ENCODE assay signal across 9 mouse cellular contexts in the genomic region with DNA sequence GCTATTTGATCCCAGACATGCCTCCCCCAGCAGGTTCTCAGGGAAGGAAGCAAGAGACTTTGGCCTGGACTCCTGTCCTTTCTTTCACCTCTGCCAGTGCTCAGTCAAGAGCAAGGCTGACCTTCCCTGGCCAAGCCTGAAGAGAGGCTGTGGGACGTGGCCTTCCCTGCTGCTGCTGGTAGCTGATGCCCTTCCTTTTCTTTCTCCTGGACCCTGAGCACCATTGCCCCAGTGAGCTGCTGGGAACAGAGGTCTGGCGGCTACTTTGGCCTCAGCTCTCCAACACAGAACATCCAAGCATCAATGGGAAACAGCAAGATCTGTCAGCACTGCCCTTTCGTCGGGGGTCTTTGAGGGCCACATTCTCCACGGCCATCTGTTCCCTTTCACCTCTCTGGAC.
DNase-seq lines count a peak whose midpoint lies in the region; ATAC-seq and TF ChIP-seq lines count a peak whose summit lies in the region.
"Had no signal": no experiment of that assay in that cellular context is flagged by ENCODE, and none has a peak within 500 bp of the region (broad histone marks: within the 10 kb centered on the region; RNA-seq: fewer than 3 reads in every experiment).

No protein-coding gene starts in this region.

- no peak for ATAC-seq in intestine, embryonic 14.5 days (replicated peaks; ENCODE audit: low FRiP score, low TSS enrichment, low read depth)
- no peak for ATAC-seq in intestine, postnatal 0 days
- no peak for ATAC-seq in forebrain, embryonic 12.5 days (ENCODE audit: low FRiP score)
- ATAC-seq in kidney, embryonic 16.5 days (ENCODE audit: low FRiP score, low TSS enrichment) = peak; percentile 29; the same call in 1 of the 2 replicates
- no peak for ATAC-seq in neural tube, embryonic 15.5 days (ENCODE audit: low FRiP score)

- DNase-seq in intestine, embryonic 14.5 days (ENCODE audit: low spot score) = no peak
- no peak for DNase-seq in gastrocnemius, postnatal 10 days
- no peak for DNase-seq in yolk sac, embryonic 10.5 days (ENCODE audit: low spot score)
- no peak for DNase-seq in right cerebral cortex, postnatal 14 days
- DNase-seq: liver, embryonic 13.5 days had no signal

- no peak overlapping the region for H3K9ac ChIP-seq in intestine, embryonic 14.5 days (ENCODE audit: low read length)
- H3K9ac ChIP-seq in intestine, postnatal 0 days (ENCODE audit: low read depth, low read length) = no peak overlapping the region
- no peak overlapping the region for H3K9ac ChIP-seq in forebrain, embryonic 12.5 days
- H3K9ac ChIP-seq in kidney, embryonic 16.5 days (replicated peaks; ENCODE audit: low read length) = peak overlapping the region; percentile 50
- no peak overlapping the region for H3K9ac ChIP-seq in neural tube, embryonic 15.5 days (replicated peaks)
- H3K9ac ChIP-seq: liver, embryonic 13.5 days had no signal

- no peaks in the 10 kb centered on the region for H3K9me3 ChIP-seq in intestine, embryonic 14.5 days (ENCODE audit: control insufficient read depth, low read length)
- no peaks in the 10 kb centered on the region for H3K9me3 ChIP-seq in intestine, postnatal 0 days (ENCODE audit: control insufficient read depth)
- H3K9me3 ChIP-seq in forebrain, embryonic 12.5 days = no peaks in the 10 kb centered on the region
- no peaks in the 10 kb centered on the region for H3K9me3 ChIP-seq in kidney, embryonic 16.5 days (ENCODE audit: low read length)
- H3K9me3 ChIP-seq in neural tube, embryonic 15.5 days (replicated peaks) = no peaks in the 10 kb centered on the region
- H3K9me3 ChIP-seq: liver, embryonic 13.5 days had no signal

- H3K36me3 ChIP-seq in intestine, embryonic 14.5 days (ENCODE audit: control insufficient read depth, insufficient read depth, low read length) = no peaks in the 10 kb centered on the region
- no peaks in the 10 kb centered on the region for H3K36me3 ChIP-seq in intestine, postnatal 0 days (ENCODE audit: control insufficient read depth, insufficient read depth)
- H3K36me3 ChIP-seq in forebrain, embryonic 12.5 days (replicated peaks) = no peaks in the 10 kb centered on the region
- no peaks in the 10 kb centered on the region for H3K36me3 ChIP-seq in kidney, embryonic 16.5 days (ENCODE audit: insufficient read depth, low read length)
- no peaks in the 10 kb centered on the region for H3K36me3 ChIP-seq in neural tube, embryonic 15.5 days
- H3K36me3 ChIP-seq: liver, embryonic 13.5 days had no signal

- 46% methylated on average over 5 of the region's 5 CpGs for WGBS in intestine, embryonic 14.5 days
- 72% methylated on average over 5 of the region's 5 CpGs for WGBS in intestine, postnatal 0 days
- WGBS in forebrain, embryonic 12.5 days = 8% methylated on average over 5 of the region's 5 CpGs
- 23% methylated on average over 5 of the region's 5 CpGs for WGBS in kidney, embryonic 16.5 days
- WGBS in neural tube, embryonic 15.5 days = 16% methylated on average over 5 of the region's 5 CpGs

- no peak for TF ChIP-seq CTCF in intestine, postnatal 0 days (IDR thresholded peaks at IDR 0.05; ENCODE audit: low read depth)

- H3K4me2 ChIP-seq in intestine, embryonic 14.5 days (ENCODE audit: low read length) = no peak overlapping the region
- no peak overlapping the region for H3K4me2 ChIP-seq in intestine, postnatal 0 days (replicated peaks; ENCODE audit: low read depth)
- no peak overlapping the region for H3K4me2 ChIP-seq in forebrain, embryonic 12.5 days
- H3K4me2 ChIP-seq in kidney, embryonic 16.5 days (replicated peaks; ENCODE audit: low read depth, low read length) = no peak overlapping the region
- H3K4me2 ChIP-seq in neural tube, embryonic 15.5 days = no peak overlapping the region
- H3K4me2 ChIP-seq: liver, embryonic 13.5 days had no signal

- H3K27ac ChIP-seq in intestine, embryonic 14.5 days (ENCODE audit: low read depth) = peak overlapping the region; percentile 78
- no peak overlapping the region for H3K27ac ChIP-seq in intestine, postnatal 0 days (ENCODE audit: low read depth, low read length)
- peak overlapping the region; percentile 84 for H3K27ac ChIP-seq in forebrain, embryonic 12.5 days
- H3K27ac ChIP-seq in kidney, embryonic 16.5 days (ENCODE audit: low read length) = peak overlapping the region; percentile 82
- H3K27ac ChIP-seq in neural tube, embryonic 15.5 days (replicated peaks) = peak overlapping the region; percentile 71
- H3K27ac ChIP-seq: liver, embryonic 13.5 days had no signal

- H3K4me3 ChIP-seq in intestine, embryonic 14.5 days (ENCODE audit: low read depth, low read length) = no peak overlapping the region
- no peak overlapping the region for H3K4me3 ChIP-seq in intestine, postnatal 0 days (ENCODE audit: low read depth, low read length)
- no peak overlapping the region for H3K4me3 ChIP-seq in forebrain, embryonic 12.5 days (replicated peaks)
- H3K4me3 ChIP-seq in kidney, embryonic 16.5 days (ENCODE audit: low read length) = no peak overlapping the region
- no peak overlapping the region for H3K4me3 ChIP-seq in neural tube, embryonic 15.5 days (replicated peaks)
- H3K4me3 ChIP-seq: liver, embryonic 13.5 days had no signal

- H3K4me1 ChIP-seq in intestine, embryonic 14.5 days (replicated peaks; ENCODE audit: control insufficient read depth, insufficient read depth, low read length) = peaks cover 50% of the 10 kb centered on the region
- H3K4me1 ChIP-seq in intestine, postnatal 0 days (replicated peaks; ENCODE audit: control insufficient read depth, insufficient read depth, low read length) = peaks cover 6% of the 10 kb centered on the region; the same call in 1 of the 2 replicates
- H3K4me1 ChIP-seq in forebrain, embryonic 12.5 days = peaks cover 54% of the 10 kb centered on the region
- H3K4me1 ChIP-seq in kidney, embryonic 16.5 days (ENCODE audit: insufficient read depth, low read length) = peaks cover 76% of the 10 kb centered on the region
- H3K4me1 ChIP-seq in neural tube, embryonic 15.5 days = peaks cover 50% of the 10 kb centered on the region

- H3K27me3 ChIP-seq in intestine, embryonic 14.5 days (replicated peaks; ENCODE audit: control insufficient read depth, insufficient read depth, low read length) = no peaks in the 10 kb centered on the region
- H3K27me3 ChIP-seq in intestine, postnatal 0 days (replicated peaks; ENCODE audit: control insufficient read depth, insufficient read depth, low read length) = no peaks in the 10 kb centered on the region
- H3K27me3 ChIP-seq in forebrain, embryonic 12.5 days = no peaks in the 10 kb centered on the region
- H3K27me3 ChIP-seq in kidney, embryonic 16.5 days (ENCODE audit: insufficient read depth, low read length) = no peaks in the 10 kb centered on the region
- no peaks in the 10 kb centered on the region for H3K27me3 ChIP-seq in neural tube, embryonic 15.5 days (replicated peaks)
- H3K27me3 ChIP-seq: liver, embryonic 13.5 days had no signal
